Mouse (Mus musculus): ENCODE measurements around the gene Abhd4.

GRCm38 (mm10) chr14:54210401-54210800 lies 43.6 kb upstream of the Abhd4 start:
- TF ChIP-seq POLR2A (IDR thresholded peaks at IDR 0.05; ENCODE audit: borderline replicate concordance, low read depth, low read length): no peak
- no peak for TF ChIP-seq CTCF (IDR thresholded peaks at IDR 0.05; ENCODE audit: low read depth, low read length)
